ENCODE assay signal across 27 mouse cellular contexts in genomic region chr11:28760751-28761150, GRCm38 (mm10).
"Had no signal": no experiment of that assay in that cellular context is flagged by ENCODE, and none has a peak within 500 bp of the region (broad histone marks: within the 10 kb centered on the region; RNA-seq: fewer than 3 reads in every experiment).

No protein-coding gene starts in this region.

- H3K9ac ChIP-seq: heart, embryonic 12.5 days; hindbrain, embryonic 12.5 days; hindbrain, embryonic 14.5 days; intestine, embryonic 15.5 days; limb, embryonic 12.5 days; liver, embryonic 13.5 days had no signal

- ATAC-seq: hindbrain, embryonic 16.5 days; inflammation-experienced regulatory T-cells, adult 6 months; intestine, embryonic 15.5 days; intestine, postnatal 0 days had no signal

- DNase-seq: gastrocnemius, adult 2 months; gastrocnemius, postnatal 10 days; gastrocnemius, postnatal 25 days; heart, adult 2 months; heart, postnatal 14 days; heart, postnatal 4 days; kidney, adult 18-20 months; kidney, adult 8-10 months; kidney, postnatal 10 days; kidney, postnatal 25 days; kidney, postnatal 4 days; liver; liver, embryonic 13.5 days had no signal

- H3K36me3 ChIP-seq: heart, embryonic 10.5 days; heart, embryonic 12.5 days; hindbrain, embryonic 10.5 days; hindbrain, embryonic 12.5 days; intestine, embryonic 15.5 days; limb, embryonic 10.5 days; limb, embryonic 12.5 days; liver, embryonic 13.5 days had no signal

- H3K27me3 ChIP-seq: heart, embryonic 12.5 days; hindbrain, embryonic 12.5 days; intestine, embryonic 15.5 days; limb, embryonic 12.5 days; liver, embryonic 13.5 days had no signal

- H3K4me3 ChIP-seq: gastrocnemius, adult 2 months; heart, adult 2 months; heart, embryonic 10.5 days; heart, embryonic 12.5 days; hindbrain, embryonic 10.5 days; hindbrain, embryonic 12.5 days; intestine, embryonic 15.5 days; layer of hippocampus, adult 2 months; left cerebral cortex, adult 2 months; limb, embryonic 10.5 days; limb, embryonic 12.5 days; liver, embryonic 13.5 days had no signal

- H3K27ac ChIP-seq: gastrocnemius, adult 2 months; heart, adult 2 months; heart, embryonic 10.5 days; hindbrain, embryonic 10.5 days; hindbrain, embryonic 12.5 days; hindbrain, embryonic 14.5 days; intestine, embryonic 15.5 days; layer of hippocampus, adult 2 months; left cerebral cortex, adult 2 months; limb, embryonic 10.5 days; limb, embryonic 12.5 days; liver, embryonic 13.5 days had no signal

- H3K4me1 ChIP-seq: heart, embryonic 10.5 days; heart, embryonic 12.5 days; hindbrain, embryonic 10.5 days; hindbrain, embryonic 12.5 days; intestine, embryonic 15.5 days; limb, embryonic 10.5 days; limb, embryonic 12.5 days; liver, embryonic 13.5 days had no signal

- H3K4me2 ChIP-seq: heart, embryonic 12.5 days; hindbrain, embryonic 12.5 days; hindbrain, embryonic 14.5 days; intestine, embryonic 15.5 days; limb, embryonic 12.5 days; liver, embryonic 11.5 days; liver, embryonic 13.5 days had no signal

- H3K9me3 ChIP-seq: heart, embryonic 10.5 days; heart, embryonic 12.5 days; hindbrain, embryonic 10.5 days; hindbrain, embryonic 12.5 days; intestine, embryonic 15.5 days; limb, embryonic 10.5 days; limb, embryonic 12.5 days; liver, embryonic 13.5 days had no signal
